Mouse (Mus musculus) heart, postnatal 14 days (tissue): ENCODE results near the gene Clec4a2. TPM values are rescaled to one million over a fixed set of nuclear protein-coding genes. Genes with fewer than 3 reads are reported as not detected.
A peak's percentile ranks its signal among the peaks of the same experiment; 100 is the strongest.
"Not testable (repeated sequence)": the region's sequence is repeated elsewhere in the genome, so short reads cannot be mapped to it uniquely, and the experiment has no call there.

Experiments used
- DNase-seq, 2 experiments: peaks; one replicate each; pipeline ENCODE4 v3.0.0; 2021 to 2022
- intact Hi-C: fragments of 180-260 bp; cut with DNase I; formaldehyde crosslinking; loops from one replicate; pipeline ENCODE4 v1.15.1; 2025
- long read RNA-seq, 2 experiments: library from polyadenylated mRNA; stranded (forward); transcript quantifications; one replicate each; pipeline ENCODE4 v2.0.0; 2021
- total RNA-seq, 2 experiments: library from RNA; stranded (reverse); gene quantifications; 2 replicates each; pipeline ENCODE4 v1.2.3; 2021

Gene Clec4a2
- total RNA-seq, result 1 to 10 TPM; 1.9 to 2.7 TPM
- long read RNA-seq, experiment 1, partial matches to known transcripts, result 0 of 2 reads
- long read RNA-seq, experiment 1, other reads (novel, unspliced or antisense), result 0 of 2 reads
- long read RNA-seq, experiment 2, partial matches to known transcripts, result 0 of 1 reads
- long read RNA-seq, experiment 2, other reads (novel, unspliced or antisense), result 1 of 1 reads

- DNase-seq, intact Hi-C loops: not testable (repeated sequence)
Observed at GRCm38 (mm10) chr6:123106128-123106527, at the start of gene Clec4a2. TSS of gene Clec4a2 (plus strand) at chr6:123106428.

- intact Hi-C loops, result no loop called here
- no peak for DNase-seq
Observed at GRCm38 (mm10) chr6:123095125-123095843, 10.9 kb upstream of the Clec4a2 start.

- intact Hi-C loops, result no loop called here
- DNase-seq, result no peak
Observed at GRCm38 (mm10) chr6:123123195-123123594, 17.0 kb downstream of the Clec4a2 start.

- no peak for DNase-seq
- intact Hi-C loops, result no loop called here
Observed at GRCm38 (mm10) chr6:123127173-123127572, 20.9 kb downstream of the Clec4a2 start.

- DNase-seq, intact Hi-C loops: not testable (repeated sequence)
Observed at GRCm38 (mm10) chr6:123137766-123138526, 31.7 kb downstream of the Clec4a2 start.

GRCm38 (mm10) chr6:123170106-123170505, 63.9 kb downstream of the Clec4a2 start:
- DNase-seq, result no peak
- intact Hi-C loops, result no loop called here

- no peak for DNase-seq
- intact Hi-C loops, result no loop called here
Observed at GRCm38 (mm10) chr6:123171040-123171439, 64.8 kb downstream of the Clec4a2 start.

GRCm38 (mm10) chr6:123172593-123172992, 66.4 kb downstream of the Clec4a2 start, which contains the start of gene Clec4b2:
TSS of gene Clec4b2 (plus strand) at chr6:123172893.
- intact Hi-C loops, result no loop called here
- DNase-seq, result no peak

- intact Hi-C loops, result no loop called here
Observed at GRCm38 (mm10) chr6:123175549-123175948, 69.3 kb downstream of the Clec4a2 start.

GRCm38 (mm10) chr6:123184862-123185261, 78.6 kb downstream of the Clec4a2 start:
- intact Hi-C loops, result not testable (repeated sequence)
- DNase-seq, result peak in 1 of 2 experiments; percentile 2

More at GRCm38 (mm10) chr6:123175549-123175948, 69.3 kb downstream of the Clec4a2 start:
- no peak for DNase-seq

Other genes starting within 250 kb of the Clec4a2 start
- gene Necap1, start 232.0 kb upstream of the Clec4a2 start, total RNA-seq, result 10 to 100 TPM; 23.8 to 25.5 TPM
- 1 to 10 TPM; 3.9 to 4.3 TPM for gene Clec4a1, start 184.6 kb upstream of the Clec4a2 start, total RNA-seq
- gene Clec4a3, start 153.9 kb upstream of the Clec4a2 start, total RNA-seq, result 1 to 10 TPM; 2.5 to 3.1 TPM
- gene Clec4a4, start 116.1 kb upstream of the Clec4a2 start, total RNA-seq, result not detected
- gene Clec4b1, start 56.5 kb upstream of the Clec4a2 start, total RNA-seq, result not detected
- gene Clec4b2, start 66.5 kb downstream of the Clec4a2 start, total RNA-seq, result under 1 TPM in 1 of 2 experiments, not detected in 1; 0.24 TPM
- 1 to 10 TPM; 1.7 to 2.2 TPM for gene Clec4n, start 123.4 kb downstream of the Clec4a2 start, total RNA-seq
- under 1 TPM in 1 of 2 experiments, not detected in 1; 0.66 TPM for gene Clec4d, start 155.7 kb downstream of the Clec4a2 start, total RNA-seq
- gene Clec4e, start 183.4 kb downstream of the Clec4a2 start, total RNA-seq, result under 1 TPM in 1 of 2 experiments, not detected in 1; 0.22 TPM
- gene Vmn2r19, start 201.9 kb downstream of the Clec4a2 start, total RNA-seq, result not detected